Mouse (Mus musculus): Measurements from ENCODE around the gene Fbln1. TPM values are rescaled to one million over a fixed set of nuclear protein-coding genes. Genes with fewer than 3 reads are reported as not detected.

Fbln1 gene
- total and polyA plus RNA-seq, 2 experiments = 0.83 to 1.4 TPM

GRCm38 (mm10) chr15:85303976-85304375, 98.2 kb downstream of the Fbln1 start:
- Histone ChIP-seq H3K4me1 (ENCODE audit: control insufficient read depth, insufficient read depth, low read length) (no peaks in the 10 kb centered on the region), H3K4me3 (ENCODE audit: insufficient read depth, low read depth, low read length) (no peak overlapping the region), H3K27ac (replicated peaks; ENCODE audit: insufficient read depth, low read depth, low read length) (no peak overlapping the region), H3K79me2 (ENCODE audit: control insufficient read depth, insufficient read depth, low read length) (no peaks in the 10 kb centered on the region), H3K9ac (ENCODE audit: low read depth, low read length) (no peak overlapping the region), H3K27me3 (ENCODE audit: control insufficient read depth, insufficient read depth, low read length) (no peaks in the 10 kb centered on the region), H3K36me3 (ENCODE audit: control insufficient read depth, insufficient read depth, low read length) (no peaks in the 10 kb centered on the region)
- 93% methylated on average over 4 of the region's 4 CpGs for WGBS
- TF ChIP-seq CTCF (IDR thresholded peaks at IDR 0.05; ENCODE audit: low read depth, low read length) (no peak), POLR2A (IDR thresholded peaks at IDR 0.05; ENCODE audit: extremely low read depth, insufficient read depth, low read length) (no peak)
- no peak for DNase-seq (ENCODE audit: extremely low read depth, low read depth, low spot score)

GRCm38 (mm10) chr15:85307061-85307660, 101.4 kb downstream of the Fbln1 start:
- Histone ChIP-seq H3K36me3 (ENCODE audit: control insufficient read depth, insufficient read depth, low read length) (no peaks in the 10 kb centered on the region), H3K4me1 (ENCODE audit: control insufficient read depth, insufficient read depth, low read length) (no peaks in the 10 kb centered on the region), H3K4me3 (ENCODE audit: insufficient read depth, low read depth, low read length) (no peak overlapping the region), H3K9ac (ENCODE audit: low read depth, low read length) (no peak overlapping the region), H3K79me2 (ENCODE audit: control insufficient read depth, insufficient read depth, low read length) (no peaks in the 10 kb centered on the region), H3K27me3 (ENCODE audit: control insufficient read depth, insufficient read depth, low read length) (no peaks in the 10 kb centered on the region), H3K27ac (replicated peaks; ENCODE audit: insufficient read depth, low read depth, low read length) (no peak overlapping the region)
- no peak for DNase-seq (ENCODE audit: extremely low read depth, low read depth, low spot score)
- TF ChIP-seq CTCF (IDR thresholded peaks at IDR 0.05; ENCODE audit: low read depth, low read length) = no peak
- no peak for TF ChIP-seq POLR2A (IDR thresholded peaks at IDR 0.05; ENCODE audit: extremely low read depth, insufficient read depth, low read length)
- WGBS = 94% methylated on average over 2 of the region's 2 CpGs

GRCm38 (mm10) chr15:85311058-85311657, 105.4 kb downstream of the Fbln1 start:
- no peak for DNase-seq (ENCODE audit: extremely low read depth, low read depth, low spot score)
- Histone ChIP-seq H3K79me2 (ENCODE audit: control insufficient read depth, insufficient read depth, low read length) (no peaks in the 10 kb centered on the region), H3K27me3 (ENCODE audit: control insufficient read depth, insufficient read depth, low read length) (no peaks in the 10 kb centered on the region), H3K36me3 (ENCODE audit: control insufficient read depth, insufficient read depth, low read length) (no peaks in the 10 kb centered on the region), H3K4me3 (ENCODE audit: insufficient read depth, low read depth, low read length) (no peak overlapping the region), H3K4me1 (ENCODE audit: control insufficient read depth, insufficient read depth, low read length) (0 out of 2 replicates have a peak, but pooled peaks cover 2% of the 10 kb centered on the region), H3K9ac (ENCODE audit: low read depth, low read length) (no peak overlapping the region), H3K27ac (replicated peaks; ENCODE audit: insufficient read depth, low read depth, low read length) (no peak overlapping the region)
- 31% methylated on average over 10 of the region's 10 CpGs for WGBS
- no peak for TF ChIP-seq CTCF (IDR thresholded peaks at IDR 0.05; ENCODE audit: low read depth, low read length)
- TF ChIP-seq POLR2A (IDR thresholded peaks at IDR 0.05; ENCODE audit: extremely low read depth, insufficient read depth, low read length) = no peak

GRCm38 (mm10) chr15:85315378-85316025, 109.8 kb downstream of the Fbln1 start:
- peak; percentile 42 for DNase-seq (ENCODE audit: extremely low read depth, low read depth, low spot score)
- WGBS = 39% methylated on average over 12 of the region's 13 CpGs

GRCm38 (mm10) chr15:85316342-85317140, 110.8 kb downstream of the Fbln1 start:
- Histone ChIP-seq H3K4me3 (ENCODE audit: insufficient read depth, low read depth, low read length) (no peak overlapping the region), H3K9ac (ENCODE audit: low read depth, low read length) (no peak overlapping the region), H3K4me1 (ENCODE audit: control insufficient read depth, insufficient read depth, low read length) (0 out of 2 replicates have a peak, but pooled peaks cover 2% of the 10 kb centered on the region), H3K36me3 (ENCODE audit: control insufficient read depth, insufficient read depth, low read length) (no peaks in the 10 kb centered on the region), H3K79me2 (ENCODE audit: control insufficient read depth, insufficient read depth, low read length) (no peaks in the 10 kb centered on the region), H3K27me3 (ENCODE audit: control insufficient read depth, insufficient read depth, low read length) (no peaks in the 10 kb centered on the region), H3K27ac (replicated peaks; ENCODE audit: insufficient read depth, low read depth, low read length) (no peak overlapping the region)
- WGBS = 44% methylated on average over 14 of the region's 14 CpGs
- peak; percentile 50 for DNase-seq (ENCODE audit: extremely low read depth, low read depth, low spot score)
- TF ChIP-seq POLR2A (IDR thresholded peaks at IDR 0.05; ENCODE audit: extremely low read depth, insufficient read depth, low read length) (no peak), CTCF (IDR thresholded peaks at IDR 0.05; ENCODE audit: low read depth, low read length) (peak; percentile 20)

More at GRCm38 (mm10) chr15:85315378-85316025, 109.8 kb downstream of the Fbln1 start:
- H3K4me3 ChIP-seq (ENCODE audit: insufficient read depth, low read depth, low read length) = no peak overlapping the region
- H3K4me1 ChIP-seq (ENCODE audit: control insufficient read depth, insufficient read depth, low read length) = 0 out of 2 replicates have a peak, but pooled peaks cover 2% of the 10 kb centered on the region
- no peaks in the 10 kb centered on the region for H3K79me2 ChIP-seq (ENCODE audit: control insufficient read depth, insufficient read depth, low read length)
- peak; percentile 95 for TF ChIP-seq CTCF (IDR thresholded peaks at IDR 0.05; ENCODE audit: low read depth, low read length)
- TF ChIP-seq POLR2A (IDR thresholded peaks at IDR 0.05; ENCODE audit: extremely low read depth, insufficient read depth, low read length) = no peak
- H3K27ac ChIP-seq (replicated peaks; ENCODE audit: insufficient read depth, low read depth, low read length) = no peak overlapping the region
- H3K36me3 ChIP-seq (ENCODE audit: control insufficient read depth, insufficient read depth, low read length) = no peaks in the 10 kb centered on the region
- H3K9ac ChIP-seq (ENCODE audit: low read depth, low read length) = no peak overlapping the region
- H3K27me3 ChIP-seq (ENCODE audit: control insufficient read depth, insufficient read depth, low read length) = no peaks in the 10 kb centered on the region
